Mouse (Mus musculus): Measurements from ENCODE around the gene Shc3. TPM values are rescaled to one million over a fixed set of nuclear protein-coding genes. Genes with fewer than 3 reads are reported as not detected.

Shc3 gene
- total RNA-seq, 1 experiment from 2014 or later, result 1.1 TPM

DNA sequence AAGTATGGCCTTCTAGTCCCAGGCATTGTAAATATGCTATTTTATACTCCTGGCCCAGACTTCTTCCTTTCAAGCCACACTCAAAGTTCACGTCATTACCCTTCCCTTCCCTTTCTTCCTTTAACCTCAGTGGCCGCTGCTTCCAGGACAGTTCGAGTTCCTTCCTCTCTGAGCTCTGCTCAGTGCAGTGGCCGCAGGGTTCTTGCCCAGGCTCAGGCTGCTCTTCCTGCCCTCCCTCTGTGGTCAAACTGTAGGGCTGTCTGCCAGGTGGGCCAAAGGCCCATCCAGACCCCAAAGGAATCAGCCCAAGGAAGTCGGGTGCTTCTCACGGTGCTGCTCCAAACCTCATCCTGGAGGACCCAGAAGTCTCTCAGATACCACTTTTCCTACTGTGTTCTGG, 151.4 kb downstream of the Shc3 start:
- peak; percentile 38 for DNase-seq

DNA sequence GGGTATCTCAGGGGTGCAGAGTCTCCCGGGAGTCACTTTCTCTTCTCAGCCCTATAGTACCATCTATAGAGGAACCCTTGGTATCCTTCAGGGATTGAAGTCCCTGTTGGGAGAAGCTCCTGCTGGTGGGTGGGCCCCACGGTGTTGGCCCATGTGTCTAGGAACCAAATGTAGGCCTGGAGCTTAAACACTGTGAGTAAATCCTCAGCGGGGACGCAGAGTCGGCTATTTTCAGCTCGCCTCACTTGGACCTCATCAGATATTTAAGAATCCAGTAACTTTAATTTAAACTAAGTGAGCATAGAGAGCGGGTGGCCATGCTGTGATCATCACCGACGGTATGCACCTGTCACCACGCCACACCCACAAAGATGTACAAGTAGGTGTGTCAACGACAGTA, 152.5 kb downstream of the Shc3 start:
- DNase-seq, result no peak

- DNase-seq, result peak; percentile 37
These were observed 155.8 kb downstream of the Shc3 start for GRCm38 (mm10) chr13:51413461-51413860.

DNA sequence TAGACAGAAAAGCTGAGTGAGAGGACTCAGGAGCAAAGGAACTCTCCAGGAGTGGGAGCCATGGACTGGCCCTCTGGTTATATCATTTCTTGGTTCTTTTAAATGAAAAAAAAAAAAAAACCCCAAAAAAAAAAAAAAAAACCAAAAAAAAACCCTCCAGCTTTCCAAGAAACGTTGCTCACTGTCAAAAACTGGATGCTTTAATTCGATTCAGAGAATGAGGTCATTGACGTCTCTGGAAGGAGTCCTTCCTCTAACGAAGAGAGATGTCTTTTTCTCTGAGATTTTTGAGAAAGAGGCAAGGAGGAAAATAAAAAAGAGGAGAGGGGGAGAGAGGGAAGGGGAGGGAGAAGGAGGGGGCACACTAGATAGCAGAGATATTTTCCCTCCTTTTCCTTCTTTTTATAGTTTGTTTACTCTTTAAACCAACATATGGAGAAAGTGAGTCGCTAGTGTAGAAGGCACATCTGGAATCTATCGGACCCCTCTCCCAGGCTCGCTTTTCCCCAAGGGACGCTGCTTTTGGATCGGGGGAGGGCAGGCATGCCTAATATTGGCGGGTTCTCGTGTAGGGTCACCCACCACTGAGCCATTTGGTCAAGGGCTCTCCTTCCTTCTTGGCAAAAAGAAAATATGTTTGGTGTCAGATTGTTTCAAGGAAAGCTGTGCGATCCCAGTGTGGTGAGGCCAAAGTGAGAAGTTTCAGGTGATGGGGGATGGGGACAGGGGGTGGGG, 157.4 kb downstream of the Shc3 start:
- no peak for DNase-seq

- no peak for DNase-seq
These were observed 158.0 kb downstream of the Shc3 start for GRCm38 (mm10) chr13:51411243-51411642.

DNA sequence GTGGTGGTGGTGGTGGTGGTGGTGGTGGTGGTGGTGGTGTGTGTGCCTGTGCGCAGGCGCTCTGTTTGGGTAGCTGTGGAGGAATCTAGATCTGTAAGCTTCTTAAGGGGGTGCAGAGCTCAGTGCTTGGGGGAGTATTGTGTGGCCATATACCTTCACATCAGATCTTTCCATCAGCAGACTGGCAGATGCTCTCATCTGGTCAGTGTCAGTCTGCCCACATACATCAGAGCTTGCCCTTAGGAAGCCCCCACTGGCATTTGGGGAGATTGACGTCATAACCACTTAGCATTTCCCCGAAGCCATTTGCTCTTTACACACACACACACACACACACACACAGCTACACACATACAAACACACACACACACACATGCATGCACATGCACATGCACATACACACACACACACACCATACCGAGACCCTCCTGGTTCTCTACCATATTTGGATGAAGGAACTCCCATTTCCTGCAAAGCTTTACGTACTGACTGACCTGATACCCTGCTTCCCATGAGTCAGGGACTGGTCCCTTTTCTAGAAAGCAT, 159.2 kb downstream of the Shc3 start:
- DNase-seq, result no peak

DNA sequence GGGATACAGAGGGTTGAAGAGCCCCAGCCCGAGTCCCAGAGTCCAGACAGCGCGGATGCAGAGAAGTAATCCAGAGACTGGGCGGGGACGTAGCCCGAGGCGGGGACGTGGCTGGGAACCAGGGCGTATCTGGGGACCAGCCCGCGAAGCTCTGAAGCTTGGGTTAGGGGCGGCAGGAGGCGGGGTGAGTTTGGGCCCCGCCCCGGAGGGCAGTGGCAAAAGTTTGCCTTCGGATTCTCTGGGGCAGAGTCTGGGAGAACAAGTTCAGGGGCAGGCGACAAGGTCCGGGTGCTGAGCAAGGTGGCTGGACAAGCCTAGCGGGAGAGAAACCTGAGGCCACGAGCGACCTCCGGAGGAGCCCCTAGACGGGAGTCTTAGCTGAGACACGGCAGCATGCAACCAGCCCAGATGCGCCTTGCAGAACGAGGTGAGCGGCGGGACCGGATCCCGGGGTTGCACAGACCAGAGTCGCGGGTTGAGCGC, 160.7 kb downstream of the Shc3 start, which contains the start of gene S1pr3:
TSS of gene S1pr3 (plus strand) at position 121 of the 483 bp plus-strand sequence.
- peak; percentile 56 for DNase-seq

DNA sequence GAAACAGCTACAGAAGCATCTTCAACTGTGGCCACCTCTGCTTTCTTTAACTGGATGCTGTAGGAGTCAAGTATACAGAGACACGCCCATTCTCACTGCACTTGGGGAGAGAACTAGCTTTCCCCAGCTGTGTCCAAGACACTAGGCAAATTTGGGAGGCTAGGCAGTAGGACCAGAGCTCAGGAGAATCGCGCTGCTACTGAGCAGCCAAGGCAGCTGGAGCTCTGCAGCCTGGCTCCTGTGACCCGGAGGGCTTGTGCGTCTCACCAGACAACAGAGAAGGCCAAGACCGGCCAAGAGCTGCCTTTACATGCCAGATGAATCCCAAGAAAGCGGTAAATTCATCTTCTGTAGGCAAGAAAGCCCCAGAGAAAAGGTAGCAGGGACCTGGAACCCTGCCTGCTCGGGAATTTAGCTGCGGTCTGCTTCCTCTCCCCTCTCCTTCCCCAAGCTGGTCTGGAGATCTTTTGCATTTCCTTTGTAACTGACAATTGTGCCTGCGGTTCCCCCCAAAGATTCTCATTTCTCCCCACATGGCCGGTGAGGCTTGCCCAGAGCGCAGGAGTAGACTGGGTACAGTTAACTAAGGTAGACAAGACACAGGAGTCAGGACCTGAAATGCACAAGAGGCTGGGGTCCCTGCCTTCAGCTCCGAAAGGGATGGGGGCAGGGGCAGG, 161.5 kb downstream of the Shc3 start:
- no peak for DNase-seq

DNA sequence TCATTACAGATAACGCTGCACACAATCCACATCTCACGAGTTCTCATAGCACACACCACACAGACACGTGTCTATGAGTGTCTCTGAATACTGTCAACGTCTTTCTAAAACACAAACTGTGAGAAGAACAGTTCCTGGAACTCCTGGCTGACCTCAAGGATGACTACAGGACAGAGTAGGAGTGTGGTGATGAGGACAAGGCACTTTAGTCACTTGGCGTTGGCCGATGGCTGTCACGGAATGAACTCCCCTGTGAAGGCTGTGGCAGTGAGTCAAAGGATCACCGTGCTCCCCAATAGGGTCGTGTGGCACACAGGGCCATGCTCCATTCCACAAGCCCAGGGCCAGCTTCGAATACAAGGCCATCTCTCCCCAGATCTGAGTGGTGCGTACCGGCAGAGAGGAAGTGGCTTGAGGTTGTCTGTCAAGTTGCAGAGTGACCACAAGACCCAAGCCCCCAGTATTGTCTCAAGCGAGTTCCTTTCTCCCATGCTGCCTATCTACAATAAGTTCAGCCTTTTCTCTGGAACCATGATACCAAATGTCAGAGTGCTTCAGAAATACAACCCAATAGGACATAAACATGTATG, 163.4 kb downstream of the Shc3 start:
- no peak for DNase-seq

GRCm38 (mm10) chr13:51404566-51404965, 164.7 kb downstream of the Shc3 start:
- DNase-seq, result no peak

GRCm38 (mm10) chr13:51400736-51401501, 168.3 kb downstream of the Shc3 start:
- peak; percentile 46 for DNase-seq

GRCm38 (mm10) chr13:51400186-51400719, 169.0 kb downstream of the Shc3 start:
- DNase-seq, result peak; percentile 76

- peak; percentile 8 for DNase-seq
These were observed 169.7 kb downstream of the Shc3 start for GRCm38 (mm10) chr13:51399562-51399961.

DNA sequence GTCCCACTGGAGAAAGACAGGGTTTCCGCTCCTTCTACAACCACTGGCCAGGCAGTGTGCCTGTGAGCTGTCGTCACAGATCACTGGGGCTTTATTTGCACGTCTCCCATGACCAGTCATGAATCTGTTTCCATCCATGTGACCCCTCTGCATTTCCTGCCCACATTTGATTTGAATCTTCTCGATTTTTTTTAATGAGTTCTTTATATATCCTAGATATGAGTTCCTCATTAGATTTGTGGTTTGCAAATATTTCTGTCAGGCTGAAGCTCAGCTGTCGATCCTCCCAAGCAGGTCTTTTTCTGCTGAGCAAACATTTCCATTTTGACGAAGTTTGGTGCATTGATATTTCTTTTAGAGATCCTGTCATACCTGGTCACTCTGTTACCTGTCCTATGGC, 171.4 kb downstream of the Shc3 start:
- DNase-seq, result no peak

DNA sequence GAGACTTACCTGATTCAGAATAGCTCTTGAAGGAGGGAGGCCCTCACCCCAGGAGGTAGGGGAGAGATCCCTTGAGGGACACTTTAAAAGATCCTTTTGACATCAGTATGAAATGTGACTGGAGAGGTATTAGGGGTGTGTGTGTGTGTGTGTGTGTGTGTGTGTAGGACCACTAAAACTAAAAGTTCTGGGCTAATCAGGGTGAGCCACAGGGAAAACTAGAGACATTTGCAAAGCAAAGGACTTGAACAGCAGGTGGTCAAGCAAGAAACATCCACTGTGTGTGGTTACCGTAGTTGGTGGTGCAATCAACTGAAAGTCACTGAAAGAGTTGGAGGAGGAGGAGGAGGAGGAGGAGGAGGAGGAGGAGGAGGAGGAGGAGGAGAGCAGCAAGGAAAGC, 177.0 kb downstream of the Shc3 start:
- no peak for DNase-seq

DNA sequence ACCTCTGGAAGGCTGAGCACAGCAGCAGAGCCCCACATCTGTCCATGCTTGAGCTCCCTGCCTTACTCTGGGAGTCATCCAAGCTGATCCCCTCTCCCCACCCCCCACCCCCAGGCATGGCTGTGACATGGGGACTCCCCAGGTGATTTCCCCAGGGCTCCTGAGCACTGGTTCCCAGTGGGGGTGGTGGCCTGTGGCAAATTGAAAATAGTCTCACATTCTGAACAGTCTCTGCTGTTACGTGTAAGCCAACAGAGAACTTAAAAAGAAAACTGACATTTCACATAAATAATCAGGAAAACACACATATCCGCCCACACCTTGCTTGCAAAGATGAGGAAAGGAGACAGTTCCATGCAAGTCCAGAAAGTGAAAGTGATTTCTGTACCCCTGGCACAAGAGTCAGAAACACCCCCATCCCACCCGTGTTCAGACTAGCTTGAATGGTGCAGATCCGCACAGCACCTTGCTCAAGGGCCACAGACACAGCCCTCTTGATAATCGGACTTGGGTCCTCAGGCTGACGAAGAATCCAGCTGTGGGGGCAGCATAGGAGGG, 177.8 kb downstream of the Shc3 start:
- DNase-seq, result no peak

GRCm38 (mm10) chr13:51390398-51390797, 178.8 kb downstream of the Shc3 start:
- DNase-seq, result no peak

DNA sequence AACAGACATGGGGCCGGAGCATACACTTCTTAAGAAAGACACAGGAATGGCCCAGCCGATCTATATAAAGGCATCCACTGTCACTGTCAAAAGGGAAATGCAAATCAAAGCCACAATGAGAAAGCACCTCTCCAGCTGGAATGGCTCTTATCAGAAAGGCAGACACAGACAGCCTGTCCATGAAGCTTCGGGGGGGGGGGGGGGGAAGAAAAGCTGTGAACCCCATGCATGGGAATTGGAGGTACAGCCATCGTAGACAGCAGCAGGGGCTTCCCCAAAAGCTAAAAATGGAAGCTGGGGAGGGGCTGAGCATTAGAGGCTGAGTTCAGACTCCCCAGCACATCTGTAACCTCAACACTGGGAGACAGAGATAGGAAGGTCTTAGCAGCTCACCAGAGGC, 181.3 kb downstream of the Shc3 start:
- no peak for DNase-seq

- no peak for DNase-seq
These were observed 184.3 kb downstream of the Shc3 start for GRCm38 (mm10) chr13:51384899-51385298.

GRCm38 (mm10) chr13:51381498-51381897, 187.7 kb downstream of the Shc3 start:
- DNase-seq, result no peak

Data from adrenal gland, postnatal 14 days (tissue).